Mouse (Mus musculus): ENCODE results near the gene 2610318N02Rik. TPM values are rescaled to one million over a fixed set of nuclear protein-coding genes. Genes with fewer than 3 reads are reported as not detected.

The 2610318N02Rik gene
- polyA plus RNA-seq, 1 experiment from 2014 or later = 174 TPM

DNA sequence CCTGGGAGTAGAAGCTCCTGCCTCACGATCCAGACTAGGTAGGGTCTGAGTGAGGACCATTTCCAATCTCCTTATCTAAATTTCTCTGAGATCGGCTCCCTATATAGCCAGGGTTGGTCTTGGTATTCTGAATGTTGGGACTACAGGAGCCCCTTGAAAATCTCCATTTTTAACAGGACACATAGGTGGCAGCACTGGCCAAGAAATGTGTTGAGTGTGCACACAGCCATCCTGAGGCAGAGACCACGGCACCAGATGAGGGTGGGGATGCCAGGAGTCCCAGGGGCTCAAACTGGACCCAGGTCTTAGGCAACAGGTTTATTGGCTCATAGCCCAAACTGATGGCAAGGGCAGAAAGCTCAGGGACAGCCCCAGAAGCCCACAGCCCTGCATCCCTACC lies 36.6 kb downstream of the 2610318N02Rik start:
- no peak overlapping the region for H3K4me3 ChIP-seq (ENCODE audit: low read depth, low read length)
- H3K27ac ChIP-seq (replicated peaks; ENCODE audit: low read depth, low read length) = no peak overlapping the region
- H3K4me1 ChIP-seq (ENCODE audit: control insufficient read depth, insufficient read depth, low read length) = no peaks in the 10 kb centered on the region
- no peak overlapping the region for H3K4me2 ChIP-seq (ENCODE audit: low read depth, severe bottlenecking)
- H3K27me3 ChIP-seq (ENCODE audit: control insufficient read depth, insufficient read depth, low read length) = no peaks in the 10 kb centered on the region
- peaks cover 36% of the 10 kb centered on the region for H3K36me3 ChIP-seq (ENCODE audit: control insufficient read depth, insufficient read depth, low read length)
- no peaks in the 10 kb centered on the region for H3K9me3 ChIP-seq (ENCODE audit: control insufficient read depth, low read length)
- DNase-seq (ENCODE audit: low spot score) (no peak), ATAC-seq (ENCODE audit: insufficient number of reproducible peaks, low FRiP score, low TSS enrichment, low read depth) (no peak)
- no peak overlapping the region for H3K9ac ChIP-seq (ENCODE audit: low read length)
- 77% methylated on average over 3 of the region's 3 CpGs for WGBS

GRCm38 (mm10) chr16:17086669-17087193 lies 38.2 kb downstream of the 2610318N02Rik start:
- DNase-seq (ENCODE audit: low spot score) = no peak
- no peak overlapping the region for H3K4me3 ChIP-seq (ENCODE audit: low read depth, low read length)
- H3K9ac ChIP-seq (ENCODE audit: low read length) = no peak overlapping the region
- H3K4me2 ChIP-seq (ENCODE audit: low read depth, severe bottlenecking) = no peak overlapping the region
- H3K9me3 ChIP-seq (ENCODE audit: control insufficient read depth, low read length) = no peaks in the 10 kb centered on the region
- WGBS = 82% methylated on average over 13 of the region's 13 CpGs
- peaks cover 31% of the 10 kb centered on the region for H3K36me3 ChIP-seq (ENCODE audit: control insufficient read depth, insufficient read depth, low read length)
- ATAC-seq (ENCODE audit: insufficient number of reproducible peaks, low FRiP score, low TSS enrichment, low read depth) = no peak
- H3K27me3 ChIP-seq (ENCODE audit: control insufficient read depth, insufficient read depth, low read length) = no peaks in the 10 kb centered on the region
- H3K27ac ChIP-seq (replicated peaks; ENCODE audit: low read depth, low read length) = no peak overlapping the region
- H3K4me1 ChIP-seq (ENCODE audit: control insufficient read depth, insufficient read depth, low read length) = no peaks in the 10 kb centered on the region

DNA sequence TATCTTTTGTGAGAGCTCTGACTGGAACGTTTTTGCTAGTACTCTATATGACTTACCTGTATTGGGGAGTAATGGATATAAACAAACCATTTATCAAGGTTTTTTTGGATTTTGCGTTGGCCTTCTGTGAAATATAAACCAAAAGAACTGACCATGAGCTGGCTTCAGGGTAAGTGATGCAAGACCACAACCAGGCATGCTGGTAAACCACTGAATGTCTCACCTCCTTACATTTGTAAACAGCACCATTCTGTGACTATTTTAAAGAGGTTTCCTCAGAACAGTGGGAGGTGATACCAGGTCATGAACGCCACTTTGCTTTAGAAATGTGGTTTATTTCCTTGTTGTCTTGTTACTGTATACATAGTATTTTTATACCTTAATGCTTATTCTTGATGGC lies 38.7 kb downstream of the 2610318N02Rik start:
- no peaks in the 10 kb centered on the region for H3K27me3 ChIP-seq (ENCODE audit: control insufficient read depth, insufficient read depth, low read length)
- H3K27ac ChIP-seq (replicated peaks; ENCODE audit: low read depth, low read length) = no peak overlapping the region
- WGBS = 93% methylated on average over 3 of the region's 3 CpGs
- no peak for DNase-seq (ENCODE audit: low spot score)
- H3K4me2 ChIP-seq (ENCODE audit: low read depth, severe bottlenecking) = no peak overlapping the region
- no peak overlapping the region for H3K9ac ChIP-seq (ENCODE audit: low read length)
- no peak for ATAC-seq (ENCODE audit: insufficient number of reproducible peaks, low FRiP score, low TSS enrichment, low read depth)
- H3K9me3 ChIP-seq (ENCODE audit: control insufficient read depth, low read length) = no peaks in the 10 kb centered on the region
- peaks cover 29% of the 10 kb centered on the region for H3K36me3 ChIP-seq (ENCODE audit: control insufficient read depth, insufficient read depth, low read length)
- H3K4me3 ChIP-seq (ENCODE audit: low read depth, low read length) = no peak overlapping the region
- no peaks in the 10 kb centered on the region for H3K4me1 ChIP-seq (ENCODE audit: control insufficient read depth, insufficient read depth, low read length)

GRCm38 (mm10) chr16:17085636-17086035 lies 39.3 kb downstream of the 2610318N02Rik start:
- no peaks in the 10 kb centered on the region for H3K27me3 ChIP-seq (ENCODE audit: control insufficient read depth, insufficient read depth, low read length)
- no peak overlapping the region for H3K9ac ChIP-seq (ENCODE audit: low read length)
- no peaks in the 10 kb centered on the region for H3K4me1 ChIP-seq (ENCODE audit: control insufficient read depth, insufficient read depth, low read length)
- peaks cover 26% of the 10 kb centered on the region for H3K36me3 ChIP-seq (ENCODE audit: control insufficient read depth, insufficient read depth, low read length)
- ATAC-seq (ENCODE audit: insufficient number of reproducible peaks, low FRiP score, low TSS enrichment, low read depth) = no peak
- no peak overlapping the region for H3K27ac ChIP-seq (replicated peaks; ENCODE audit: low read depth, low read length)
- no peaks in the 10 kb centered on the region for H3K9me3 ChIP-seq (ENCODE audit: control insufficient read depth, low read length)
- no peak overlapping the region for H3K4me2 ChIP-seq (ENCODE audit: low read depth, severe bottlenecking)
- no peak for DNase-seq (ENCODE audit: low spot score)
- WGBS = 89% methylated on average over 4 of the region's 4 CpGs
- no peak overlapping the region for H3K4me3 ChIP-seq (ENCODE audit: low read depth, low read length)

GRCm38 (mm10) chr16:17082121-17082792 lies 42.7 kb downstream of the 2610318N02Rik start:
- 92% methylated on average over 6 of the region's 6 CpGs for WGBS
- Histone ChIP-seq H3K4me2 (ENCODE audit: low read depth, severe bottlenecking) (no peak overlapping the region), H3K36me3 (ENCODE audit: control insufficient read depth, insufficient read depth, low read length) (peaks cover 14% of the 10 kb centered on the region)

DNA sequence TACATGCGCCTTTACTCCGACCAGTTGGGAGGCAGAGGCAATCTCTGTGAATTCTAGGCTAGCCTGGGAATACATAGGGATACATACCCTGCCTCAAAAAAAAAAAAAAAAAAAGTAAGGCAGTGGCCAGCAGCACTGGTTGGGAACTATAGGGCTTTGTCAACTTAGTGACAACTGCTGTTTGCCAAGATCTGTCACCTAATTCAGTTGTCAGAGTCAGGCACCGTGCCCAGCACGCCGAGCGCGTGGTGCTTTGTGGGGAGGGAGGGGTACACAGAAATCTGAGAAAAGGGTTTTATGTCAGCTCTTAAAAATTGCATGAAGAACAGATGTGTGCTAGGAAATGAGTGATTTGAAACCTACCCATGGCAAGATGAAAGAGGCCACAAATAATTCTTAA lies 46.9 kb downstream of the 2610318N02Rik start:
- no peak overlapping the region for H3K27ac ChIP-seq (replicated peaks; ENCODE audit: low read depth, low read length)
- peaks cover 8% of the 10 kb centered on the region; the same call in 1 of the 2 replicates for H3K9me3 ChIP-seq (ENCODE audit: control insufficient read depth, low read length)
- no peak overlapping the region for H3K9ac ChIP-seq (ENCODE audit: low read length)
- H3K27me3 ChIP-seq (ENCODE audit: control insufficient read depth, insufficient read depth, low read length) = no peaks in the 10 kb centered on the region
- no peak overlapping the region for H3K4me2 ChIP-seq (ENCODE audit: low read depth, severe bottlenecking)
- ATAC-seq (ENCODE audit: insufficient number of reproducible peaks, low FRiP score, low TSS enrichment, low read depth) (no peak), DNase-seq (ENCODE audit: low spot score) (no peak)
- 85% methylated on average over 7 of the region's 7 CpGs for WGBS
- no peaks in the 10 kb centered on the region for H3K4me1 ChIP-seq (ENCODE audit: control insufficient read depth, insufficient read depth, low read length)
- no peak overlapping the region for H3K4me3 ChIP-seq (ENCODE audit: low read depth, low read length)
- peaks cover 23% of the 10 kb centered on the region for H3K36me3 ChIP-seq (ENCODE audit: control insufficient read depth, insufficient read depth, low read length)

More at GRCm38 (mm10) chr16:17082121-17082792, 42.7 kb downstream of the 2610318N02Rik start:
- no peaks in the 10 kb centered on the region for H3K9me3 ChIP-seq (ENCODE audit: control insufficient read depth, low read length)
- H3K4me3 ChIP-seq (ENCODE audit: low read depth, low read length) = no peak overlapping the region
- no peaks in the 10 kb centered on the region for H3K27me3 ChIP-seq (ENCODE audit: control insufficient read depth, insufficient read depth, low read length)
- no peaks in the 10 kb centered on the region for H3K4me1 ChIP-seq (ENCODE audit: control insufficient read depth, insufficient read depth, low read length)
- no peak overlapping the region for H3K9ac ChIP-seq (ENCODE audit: low read length)
- H3K27ac ChIP-seq (replicated peaks; ENCODE audit: low read depth, low read length) = no peak overlapping the region
- ATAC-seq (ENCODE audit: insufficient number of reproducible peaks, low FRiP score, low TSS enrichment, low read depth) (no peak), DNase-seq (ENCODE audit: low spot score) (no peak)

GRCm38 (mm10) chr16:17076869-17077268 lies 48.1 kb downstream of the 2610318N02Rik start:
- DNase-seq (ENCODE audit: low spot score) = no peak
- Histone ChIP-seq H3K9me3 (ENCODE audit: control insufficient read depth, low read length) (peaks cover 8% of the 10 kb centered on the region; the same call in 1 of the 2 replicates), H3K9ac (ENCODE audit: low read length) (no peak overlapping the region), H3K4me1 (ENCODE audit: control insufficient read depth, insufficient read depth, low read length) (no peaks in the 10 kb centered on the region), H3K27me3 (ENCODE audit: control insufficient read depth, insufficient read depth, low read length) (no peaks in the 10 kb centered on the region), H3K36me3 (ENCODE audit: control insufficient read depth, insufficient read depth, low read length) (peaks cover 21% of the 10 kb centered on the region), H3K27ac (replicated peaks; ENCODE audit: low read depth, low read length) (no peak overlapping the region), H3K4me3 (ENCODE audit: low read depth, low read length) (no peak overlapping the region), H3K4me2 (ENCODE audit: low read depth, severe bottlenecking) (no peak overlapping the region)
- ATAC-seq (ENCODE audit: insufficient number of reproducible peaks, low FRiP score, low TSS enrichment, low read depth) = no peak

GRCm38 (mm10) chr16:17076301-17076700 lies 48.7 kb downstream of the 2610318N02Rik start:
- DNase-seq (ENCODE audit: low spot score) = no peak
- ATAC-seq (ENCODE audit: insufficient number of reproducible peaks, low FRiP score, low TSS enrichment, low read depth) = no peak
- peaks cover 8% of the 10 kb centered on the region; the same call in 1 of the 2 replicates for H3K9me3 ChIP-seq (ENCODE audit: control insufficient read depth, low read length)
- no peak overlapping the region for H3K4me2 ChIP-seq (ENCODE audit: low read depth, severe bottlenecking)
- no peak overlapping the region for H3K4me3 ChIP-seq (ENCODE audit: low read depth, low read length)
- H3K27me3 ChIP-seq (ENCODE audit: control insufficient read depth, insufficient read depth, low read length) = no peaks in the 10 kb centered on the region
- H3K27ac ChIP-seq (replicated peaks; ENCODE audit: low read depth, low read length) = no peak overlapping the region
- 94% methylated on average over 2 of the region's 2 CpGs for WGBS
- H3K36me3 ChIP-seq (ENCODE audit: control insufficient read depth, insufficient read depth, low read length) = peaks cover 21% of the 10 kb centered on the region
- H3K9ac ChIP-seq (ENCODE audit: low read length) = no peak overlapping the region
- no peaks in the 10 kb centered on the region for H3K4me1 ChIP-seq (ENCODE audit: control insufficient read depth, insufficient read depth, low read length)

Data from limb, embryonic 11.5 days (tissue).